Mouse (Mus musculus): ENCODE results near the gene Dnajb4. TPM values are rescaled to one million over a fixed set of nuclear protein-coding genes. Genes with fewer than 3 reads are reported as not detected.
A peak's percentile ranks its signal among the peaks of the same experiment; 100 is the strongest.

Gene Dnajb4
- total RNA-seq, 2 experiments from 2014 or later: 217 to 316 TPM

GRCm38 (mm10) chr3:152209177-152209966 lies 730 bp downstream of the Dnajb4 start:
- ATAC-seq (replicated peaks; ENCODE audit: low FRiP score, poor library complexity, severe bottlenecking): no peak

- no peak for ATAC-seq (replicated peaks; ENCODE audit: low FRiP score, poor library complexity, severe bottlenecking)
Measured at GRCm38 (mm10) chr3:152208096-152208885, 1.8 kb downstream of the Dnajb4 start.

- no peak for ATAC-seq (replicated peaks; ENCODE audit: low FRiP score, poor library complexity, severe bottlenecking)
Measured at GRCm38 (mm10) chr3:152207156-152207555, 2.9 kb downstream of the Dnajb4 start.

GRCm38 (mm10) chr3:152204577-152204976 lies 5.5 kb downstream of the Dnajb4 start:
- ATAC-seq (replicated peaks; ENCODE audit: low FRiP score, poor library complexity, severe bottlenecking): no peak

GRCm38 (mm10) chr3:152203996-152204395 lies 6.1 kb downstream of the Dnajb4 start:
- no peak for ATAC-seq (replicated peaks; ENCODE audit: low FRiP score, poor library complexity, severe bottlenecking)

- no peak for ATAC-seq (replicated peaks; ENCODE audit: low FRiP score, poor library complexity, severe bottlenecking)
Measured at GRCm38 (mm10) chr3:152203411-152203810, 6.7 kb downstream of the Dnajb4 start.

- no peak for ATAC-seq (replicated peaks; ENCODE audit: low FRiP score, poor library complexity, severe bottlenecking)
Measured at GRCm38 (mm10) chr3:152202942-152203341, 7.2 kb downstream of the Dnajb4 start.

- ATAC-seq (replicated peaks; ENCODE audit: low FRiP score, poor library complexity, severe bottlenecking): no peak
Measured at GRCm38 (mm10) chr3:152201651-152202050, 8.5 kb downstream of the Dnajb4 start.

- no peak for ATAC-seq (replicated peaks; ENCODE audit: low FRiP score, poor library complexity, severe bottlenecking)
Measured at GRCm38 (mm10) chr3:152201181-152201580, 8.9 kb downstream of the Dnajb4 start.

- ATAC-seq (replicated peaks; ENCODE audit: low FRiP score, poor library complexity, severe bottlenecking): no peak
Measured at GRCm38 (mm10) chr3:152199125-152199524, 11.0 kb downstream of the Dnajb4 start.

GRCm38 (mm10) chr3:152197246-152197645 lies 12.9 kb downstream of the Dnajb4 start:
- ATAC-seq (replicated peaks; ENCODE audit: low FRiP score, poor library complexity, severe bottlenecking): peak; percentile 78

- ATAC-seq (replicated peaks; ENCODE audit: low FRiP score, poor library complexity, severe bottlenecking): peak; percentile 84
Measured at GRCm38 (mm10) chr3:152193635-152194097, 16.4 kb downstream of the Dnajb4 start.

- 0 out of 2 replicates have a peak, but pooled peaks have one; percentile 13 for ATAC-seq (replicated peaks; ENCODE audit: low FRiP score, poor library complexity, severe bottlenecking)
Measured at GRCm38 (mm10) chr3:152193177-152193576, 16.9 kb downstream of the Dnajb4 start.

- 0 out of 2 replicates have a peak, but pooled peaks have one; percentile 3 for ATAC-seq (replicated peaks; ENCODE audit: low FRiP score, poor library complexity, severe bottlenecking)
Measured at GRCm38 (mm10) chr3:152192238-152192931, 17.7 kb downstream of the Dnajb4 start.

- peak; percentile 58 for ATAC-seq (replicated peaks; ENCODE audit: low FRiP score, poor library complexity, severe bottlenecking)
Measured at GRCm38 (mm10) chr3:152191791-152192237, 18.3 kb downstream of the Dnajb4 start.

GRCm38 (mm10) chr3:152190679-152191477 lies 19.2 kb downstream of the Dnajb4 start:
- ATAC-seq (replicated peaks; ENCODE audit: low FRiP score, poor library complexity, severe bottlenecking): 0 out of 2 replicates have a peak, but pooled peaks have one; percentile 34

- ATAC-seq (replicated peaks; ENCODE audit: low FRiP score, poor library complexity, severe bottlenecking): no peak
Measured at GRCm38 (mm10) chr3:152189306-152189705, 20.8 kb downstream of the Dnajb4 start.

GRCm38 (mm10) chr3:152186106-152186505 lies 24.0 kb downstream of the Dnajb4 start:
- no peak for ATAC-seq (replicated peaks; ENCODE audit: low FRiP score, poor library complexity, severe bottlenecking)

GRCm38 (mm10) chr3:152183522-152183921 lies 26.6 kb downstream of the Dnajb4 start:
- ATAC-seq (replicated peaks; ENCODE audit: low FRiP score, poor library complexity, severe bottlenecking): no peak
